Mouse (Mus musculus) activated CD4-positive, CD25-positive, alpha-beta regulatory T cell, adult 4 months (primary cell): Measurements from ENCODE around the gene Gm49398. TPM values are rescaled to one million over a fixed set of nuclear protein-coding genes. Genes with fewer than 3 reads are reported as not detected.
A peak's percentile ranks its signal among the peaks of the same experiment; 100 is the strongest.

Experiments used
- ATAC-seq: one replicate; pipeline ENCODE4 v1.8.0; 2017
- polyA plus RNA-seq, 2 experiments: library from polyadenylated mRNA; unstranded; fragments of 100-300 nt; shearing (Covaris generic); gene quantifications; one replicate each; pipeline ENCODE4 v1.2.1; 2017

Gene Gm49398
- polyA plus RNA-seq: not detected

GRCm38 (mm10) chr13:61288739-61289138, at the start of gene Gm49398:
Gene Gm49398, minus strand, starts transcription at chr13:61288839.
- no peak for ATAC-seq

GRCm38 (mm10) chr13:61255258-61255657, 33.4 kb downstream of the Gm49398 start, which contains the start of gene Cts8:
Gene Cts8, minus strand, starts transcription at chr13:61255358.
- no peak for ATAC-seq

- peak; percentile 89 for ATAC-seq
Measured at GRCm38 (mm10) chr13:61241076-61241947, 47.3 kb downstream of the Gm49398 start.

GRCm38 (mm10) chr13:61203310-61203709, 85.3 kb downstream of the Gm49398 start, which contains the start of gene Cts6:
Gene Cts6, minus strand, starts transcription at chr13:61203410.
- ATAC-seq: no peak

Other genes with a start within 250 kb of the Gm49398 start
- gene Ctsq, start 248.2 kb downstream of the Gm49398 start, polyA plus RNA-seq: not detected
- not detected for gene Ctsr, start 124.6 kb downstream of the Gm49398 start, polyA plus RNA-seq
- gene Cts6, start 85.4 kb downstream of the Gm49398 start, polyA plus RNA-seq: not detected
- under 1 TPM in 1 of 2 experiments, not detected in 1; 0.17 TPM for gene Cts8, start 33.5 kb downstream of the Gm49398 start, polyA plus RNA-seq
- not detected for gene Cts7, start 69.4 kb upstream of the Gm49398 start, polyA plus RNA-seq